Mouse (Mus musculus) heart, postnatal 0 days (tissue): ENCODE results near the gene Cacna1c. TPM values are rescaled to one million over a fixed set of nuclear protein-coding genes. Genes with fewer than 3 reads are reported as not detected.

Experiments
- ATAC-seq: fragments of 200-750 bp; cut with Nextera tagmentation; 2 replicates; pipeline ENCODE4 v1.8.0; 2017; ENCODE audit warnings: low read depth, moderate number of reproducible peaks, moderate library complexity; ENCODE audit not compliant: insufficient read depth
- DNase-seq: peaks from one replicate; pipeline ENCODE4 v3.0.0-alpha.2; 2016; ENCODE audit warnings: low spot score
- H3K27ac ChIP-seq: fragments of 300-500 bp; sonication (generic); 2 replicates; pipeline ENCODE4 v1.5.1; 2014; ENCODE audit warnings: low read depth, mild to moderate bottlenecking
- H3K27me3 ChIP-seq: fragments of 300-500 bp; sonication (generic); 2 replicates; pipeline ENCODE4 v1.6.1; 2014; ENCODE audit warnings: low read length, mixed read lengths; ENCODE audit not compliant: control insufficient read depth, insufficient read depth
- H3K36me3 ChIP-seq: fragments of 300-500 bp; sonication (generic); replicated peaks from 2 replicates; pipeline ENCODE4 v1.6.1; 2014; ENCODE audit warnings: low read length, mixed read lengths; ENCODE audit not compliant: control insufficient read depth, insufficient read depth
- H3K4me1 ChIP-seq: fragments of 300-500 bp; sonication (generic); 2 replicates; pipeline ENCODE4 v1.6.1; 2014; ENCODE audit warnings: antibody characterized with exemption; ENCODE audit not compliant: control insufficient read depth, insufficient read depth
- H3K4me2 ChIP-seq: fragments of 300-500 bp; sonication (generic); 2 replicates; pipeline ENCODE4 v1.6.1; 2014; ENCODE audit warnings: low read depth, mild to moderate bottlenecking, low read length, moderate library complexity
- H3K4me3 ChIP-seq: fragments of 300-500 bp; sonication (generic); 2 replicates; pipeline ENCODE4 v1.5.1; 2014; ENCODE audit warnings: low read depth, low read length
- H3K9ac ChIP-seq: fragments of 300-500 bp; sonication (generic); replicated peaks from 2 replicates; pipeline ENCODE4 v1.6.1; 2014; ENCODE audit warnings: low read depth, low read length, mixed read lengths
- H3K9me3 ChIP-seq: fragments of 300-500 bp; sonication (generic); replicated peaks from 2 replicates; pipeline ENCODE4 v1.6.1; 2016; ENCODE audit warnings: low read length; ENCODE audit not compliant: control insufficient read depth
- CTCF ChIP-seq: IDR thresholded peaks from 2 replicates; pipeline ENCODE4 v1.5.1; 2016; ENCODE audit warnings: antibody characterized with exemption, control low read depth, low read depth
- EP300 ChIP-seq: IDR thresholded peaks from 2 replicates; pipeline ENCODE4 v1.6.1; 2016; ENCODE audit warnings: antibody characterized with exemption, low read depth
- WGBS: fragments of 180-500 bp; shearing (Covaris S2); extraction: QIAGEN DNeasy Blood & Tissue Kit; methylation state at CpG from one replicate; pipeline ENCODE4 v1.1.7; 2014; 5-methylcytosine and 5-hydroxymethylcytosine counted together
- polyA plus RNA-seq: library from polyadenylated mRNA; unstranded; fragments of >200 nt; fragmentation: Nextera tagmentation; extraction: Ambion mirVana; gene quantifications from 2 replicates; pipeline ENCODE4 v1.2.1, GENCODE M21; 2015
- total RNA-seq: library from RNA; depleted of rRNA; stranded (reverse); fragments of >200 nt; gene quantifications from 2 replicates; pipeline ENCODE4 v1.2.3, GENCODE M21; 2014; ENCODE audit warnings: low replicate concordance

The Cacna1c gene
- total and polyA plus RNA-seq, 2 experiments from 2014 or later = 51.3 to 159 TPM

DNA sequence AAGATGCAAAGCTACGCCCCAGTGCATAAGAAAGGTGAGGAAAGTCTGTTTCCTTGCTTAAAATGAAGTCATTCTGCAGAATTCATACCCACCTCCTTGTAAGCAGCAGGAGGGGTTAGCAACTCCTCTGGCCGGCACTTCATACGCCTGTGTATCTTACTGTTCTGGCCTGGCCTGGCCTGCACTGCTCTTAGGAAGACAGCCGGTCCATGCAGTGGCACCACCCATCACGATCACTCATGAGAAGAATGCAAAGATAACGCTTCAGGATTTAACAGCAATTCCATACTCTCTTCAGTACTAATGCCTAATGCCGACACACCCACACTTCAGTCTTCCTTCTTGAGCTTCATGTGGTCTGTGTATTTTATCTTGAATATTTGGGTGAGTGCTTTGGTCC lies 8.1 kb upstream of the Cacna1c start:
- Histone ChIP-seq H3K4me2 (no peak overlapping the region), H3K4me1 (peaks cover 29% of the 10 kb centered on the region), H3K9me3 (no peaks in the 10 kb centered on the region), H3K36me3 (no peaks in the 10 kb centered on the region), H3K27me3 (no peaks in the 10 kb centered on the region), H3K27ac (no peak overlapping the region; the same call in 1 of the 2 replicates), H3K9ac (no peak overlapping the region), H3K4me3 (no peak overlapping the region)
- ATAC-seq (no peak), DNase-seq (peak; percentile 19)
- no peak for TF ChIP-seq EP300
- TF ChIP-seq CTCF = no peak
- 45% methylated on average over 7 of the region's 7 CpGs for WGBS

DNA sequence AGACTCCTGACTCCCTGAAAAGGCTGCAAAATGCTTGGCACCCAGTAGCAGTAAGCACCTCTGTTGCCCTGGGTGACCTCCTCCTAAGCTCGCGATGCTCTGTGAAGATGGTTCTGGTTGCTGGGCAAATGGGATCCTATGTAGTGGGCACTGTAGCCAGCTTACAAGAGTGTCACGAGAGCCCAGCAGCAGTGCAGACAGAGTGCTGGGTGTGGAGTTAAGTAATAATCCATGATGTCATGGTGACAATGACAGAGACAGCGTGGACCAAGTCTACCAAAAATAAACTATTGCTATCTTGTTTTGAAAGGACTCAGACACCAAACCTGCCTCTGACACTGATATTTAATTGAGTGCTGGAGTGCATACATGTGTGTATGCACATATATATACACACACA lies 5.4 kb upstream of the Cacna1c start:
- H3K4me2 ChIP-seq = no peak overlapping the region
- 18% methylated on average over 4 of the region's 4 CpGs for WGBS
- H3K9me3 ChIP-seq = no peaks in the 10 kb centered on the region
- DNase-seq (peak; percentile 65), ATAC-seq (peak; percentile 63)
- H3K27me3 ChIP-seq = no peaks in the 10 kb centered on the region
- peaks cover 44% of the 10 kb centered on the region for H3K4me1 ChIP-seq
- no peak overlapping the region for H3K9ac ChIP-seq
- H3K36me3 ChIP-seq = no peaks in the 10 kb centered on the region
- no peak overlapping the region for H3K4me3 ChIP-seq
- H3K27ac ChIP-seq = peak overlapping the region; percentile 71; the same call in 1 of the 2 replicates
- TF ChIP-seq CTCF (no peak), EP300 (no peak)

DNA sequence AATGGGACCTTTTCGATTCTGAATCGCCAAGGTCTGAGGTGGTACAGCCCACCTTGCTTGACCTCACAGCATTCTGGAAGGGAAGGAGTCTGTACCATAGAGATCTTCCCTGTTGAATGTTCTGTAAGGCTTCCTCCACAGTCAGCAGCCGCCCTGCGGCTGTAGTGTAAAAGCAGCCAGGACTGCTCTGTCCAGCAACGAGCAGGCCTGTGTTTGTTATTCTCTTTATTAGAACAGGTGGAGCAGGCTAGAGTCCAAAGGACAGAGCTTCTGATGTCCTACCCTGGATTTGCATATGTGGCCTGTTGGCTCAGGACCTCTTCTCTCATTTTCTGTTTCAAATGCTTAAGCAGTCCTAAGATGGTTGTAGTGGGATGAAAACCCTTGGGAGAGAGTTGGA lies 4.1 kb upstream of the Cacna1c start:
- WGBS = 45% methylated on average over 5 of the region's 5 CpGs
- H3K36me3 ChIP-seq = no peaks in the 10 kb centered on the region
- ATAC-seq = no peak
- TF ChIP-seq EP300 (no peak), CTCF (no peak)
- no peaks in the 10 kb centered on the region for H3K27me3 ChIP-seq
- peaks cover 44% of the 10 kb centered on the region for H3K4me1 ChIP-seq
- no peak overlapping the region for H3K9ac ChIP-seq
- DNase-seq = no peak
- H3K4me3 ChIP-seq = no peak overlapping the region
- peak overlapping the region; percentile 71 for H3K27ac ChIP-seq
- no peaks in the 10 kb centered on the region for H3K9me3 ChIP-seq
- H3K4me2 ChIP-seq = no peak overlapping the region

DNA sequence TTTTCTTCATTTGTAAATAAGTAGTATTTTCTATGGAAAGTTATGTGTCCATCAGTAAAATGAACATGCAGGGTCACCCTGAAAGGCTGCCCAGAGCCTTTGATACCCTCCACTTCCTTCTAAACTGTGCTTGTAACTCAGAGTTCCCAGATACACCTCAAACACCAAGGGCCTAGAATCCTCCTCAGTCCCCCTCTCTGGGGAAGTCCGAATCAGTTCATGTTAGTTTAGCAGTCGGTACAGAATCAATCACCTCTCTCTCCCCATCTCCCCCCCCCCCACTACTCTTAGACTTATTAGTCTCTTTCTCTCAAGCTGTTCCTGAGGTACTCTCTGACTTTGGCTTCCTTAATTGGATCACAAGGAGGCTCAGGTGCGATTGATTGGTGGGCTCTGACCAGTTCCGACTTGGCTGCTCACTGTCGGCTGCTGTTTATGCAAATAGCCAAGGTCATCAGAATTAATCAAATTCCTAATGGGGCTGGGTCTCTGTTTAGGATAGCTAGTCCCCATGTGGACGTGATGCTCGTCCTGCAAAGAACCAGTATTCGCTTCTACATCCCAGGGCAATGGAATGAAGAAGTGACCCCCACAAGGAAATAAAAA lies 3.2 kb upstream of the Cacna1c start:
- Histone ChIP-seq H3K4me3 (no peak overlapping the region), H3K4me2 (no peak overlapping the region), H3K27me3 (no peaks in the 10 kb centered on the region), H3K36me3 (no peaks in the 10 kb centered on the region; the same call in 1 of the 2 replicates), H3K9ac (no peak overlapping the region), H3K9me3 (no peaks in the 10 kb centered on the region), H3K27ac (0 out of 2 replicates have a peak overlapping the region, but pooled peaks have one; percentile 71), H3K4me1 (peaks cover 44% of the 10 kb centered on the region)
- 60% methylated on average over 8 of the region's 8 CpGs for WGBS
- DNase-seq = no peak
- TF ChIP-seq CTCF (no peak), EP300 (no peak)
- ATAC-seq = no peak

DNA sequence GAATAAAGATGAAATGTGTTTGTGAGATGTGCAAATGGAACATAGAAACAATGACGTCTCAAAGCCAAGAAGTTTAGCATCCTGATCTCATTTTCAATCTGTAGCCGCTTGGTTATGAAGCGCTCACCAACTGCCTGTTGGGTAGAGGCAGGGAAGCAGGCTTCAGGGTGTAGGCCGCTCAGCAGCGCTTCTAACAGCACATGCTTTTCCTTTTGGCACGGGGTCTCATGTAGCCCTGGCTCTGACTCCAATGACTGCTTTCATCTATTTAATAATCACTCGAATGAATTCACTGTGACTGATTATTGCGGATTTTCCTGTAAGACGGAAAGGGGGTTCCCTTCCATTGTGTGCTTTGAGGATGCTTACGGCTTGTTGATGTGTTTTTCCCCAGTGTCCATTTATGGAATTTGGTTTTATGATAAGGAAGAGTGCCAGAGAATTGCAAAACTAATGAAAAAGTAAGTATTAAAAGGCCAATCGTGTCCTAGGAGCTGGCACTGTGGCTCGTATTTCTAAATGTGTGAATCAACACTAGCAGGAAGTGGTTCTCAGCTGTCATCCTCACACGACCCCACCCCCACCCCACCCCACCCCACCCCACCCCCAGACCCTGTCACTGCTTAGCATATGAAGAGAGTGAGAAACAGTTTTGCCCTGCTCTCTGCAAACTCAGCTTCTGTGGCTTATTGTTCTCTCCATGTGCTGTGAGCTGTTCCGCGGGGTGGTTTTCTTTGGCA lies 2.5 kb upstream of the Cacna1c start:
- DNase-seq (no peak), ATAC-seq (no peak)
- no peak overlapping the region for H3K4me2 ChIP-seq
- H3K4me1 ChIP-seq = peaks cover 44% of the 10 kb centered on the region
- H3K9ac ChIP-seq = no peak overlapping the region
- no peak overlapping the region for H3K4me3 ChIP-seq
- H3K36me3 ChIP-seq = no peaks in the 10 kb centered on the region; the same call in 1 of the 2 replicates
- no peak overlapping the region for H3K27ac ChIP-seq
- TF ChIP-seq EP300 (no peak), CTCF (no peak)
- H3K9me3 ChIP-seq = no peaks in the 10 kb centered on the region
- H3K27me3 ChIP-seq = no peaks in the 10 kb centered on the region
- 60% methylated on average over 15 of the region's 15 CpGs for WGBS
